Mouse (Mus musculus): ENCODE data around the gene AA467197. TPM values are rescaled to one million over a fixed set of nuclear protein-coding genes. Genes with fewer than 3 reads are reported as not detected.

Gene AA467197
- polyA plus RNA-seq, 1 experiment, result 0.32 TPM

DNA sequence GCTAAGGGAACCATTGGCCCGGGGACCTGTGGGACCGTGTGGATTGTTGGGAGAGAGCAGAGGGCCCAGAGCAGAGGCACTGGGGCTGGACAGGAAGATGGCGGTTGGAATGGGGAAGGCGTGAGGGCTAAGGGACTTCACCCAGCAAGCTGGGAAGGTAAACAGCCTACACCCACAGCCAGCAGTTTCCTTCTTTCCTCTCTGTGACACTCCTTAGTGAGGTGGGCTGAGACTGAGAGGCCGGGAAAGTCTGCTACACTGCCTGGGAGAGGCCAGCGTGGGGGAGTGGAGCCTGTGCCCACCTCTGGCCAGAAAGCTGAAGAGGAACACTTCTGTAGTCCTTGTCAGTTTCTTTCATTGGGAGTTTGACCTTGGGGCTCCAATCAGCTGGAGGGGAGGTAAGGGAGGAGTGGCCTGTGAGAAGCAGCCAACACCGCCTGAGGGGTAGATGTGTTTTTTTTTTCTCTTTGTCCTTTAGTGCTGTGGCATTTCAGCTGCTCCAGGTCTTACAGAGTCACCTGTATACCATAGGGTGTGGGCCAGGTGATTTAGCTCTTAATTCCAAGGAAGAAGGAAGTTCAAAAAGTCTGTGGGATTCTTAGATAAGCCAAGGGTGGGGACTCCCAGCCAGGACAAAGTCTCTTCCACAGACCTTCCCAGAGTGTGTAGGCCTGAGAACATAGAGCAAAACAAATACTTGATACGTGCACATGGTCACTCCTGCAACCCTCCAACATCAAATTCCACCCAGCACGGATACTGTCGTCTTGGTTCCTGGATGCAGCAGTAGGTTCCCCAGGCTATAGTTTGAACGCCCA is 21.1 kb downstream of the AA467197 start:
- no peaks in the 10 kb centered on the region for H3K4me1 ChIP-seq (ENCODE audit: control insufficient read depth, insufficient read depth, low read length)
- WGBS, result 74% methylated on average over 11 of the region's 11 CpGs
- no peak for DNase-seq
- H3K4me3 ChIP-seq (replicated peaks; ENCODE audit: extremely low read depth, low read depth, low read length), result no peak overlapping the region
- no peak for TF ChIP-seq CTCF (IDR thresholded peaks at IDR 0.05; ENCODE audit: insufficient read depth, low read length)
- no peak for TF ChIP-seq POLR2A (IDR thresholded peaks at IDR 0.05; ENCODE audit: borderline replicate concordance, extremely low read depth, low read depth, low read length)

DNA sequence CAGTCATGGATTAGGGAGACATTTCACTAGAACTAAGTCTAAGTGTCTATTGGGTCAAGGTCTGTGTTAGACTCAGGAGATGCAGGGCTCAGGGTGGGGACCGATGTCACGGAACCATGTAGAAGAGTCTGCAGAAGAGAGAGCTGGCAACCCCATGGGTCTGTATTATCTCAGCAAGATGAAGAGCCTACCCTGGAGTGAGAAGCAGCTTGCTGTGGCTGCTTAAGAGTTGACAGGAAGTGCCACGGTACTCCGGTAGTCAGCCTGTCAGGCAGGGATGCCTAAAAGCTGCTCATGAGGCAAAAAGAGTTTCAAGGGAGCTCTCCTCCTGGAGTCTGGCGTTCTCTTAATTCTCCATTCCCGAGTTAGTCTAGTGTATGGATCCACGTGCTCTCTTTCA is 23.0 kb downstream of the AA467197 start:
- Histone ChIP-seq H3K4me3 (replicated peaks; ENCODE audit: extremely low read depth, low read depth, low read length) (no peak overlapping the region), H3K4me1 (ENCODE audit: control insufficient read depth, insufficient read depth, low read length) (no peaks in the 10 kb centered on the region)
- 74% methylated on average over 7 of the region's 7 CpGs for WGBS
- no peak for DNase-seq
- no peak for TF ChIP-seq POLR2A (IDR thresholded peaks at IDR 0.05; ENCODE audit: borderline replicate concordance, extremely low read depth, low read depth, low read length)
- TF ChIP-seq CTCF (IDR thresholded peaks at IDR 0.05; ENCODE audit: insufficient read depth, low read length), result no peak

DNA sequence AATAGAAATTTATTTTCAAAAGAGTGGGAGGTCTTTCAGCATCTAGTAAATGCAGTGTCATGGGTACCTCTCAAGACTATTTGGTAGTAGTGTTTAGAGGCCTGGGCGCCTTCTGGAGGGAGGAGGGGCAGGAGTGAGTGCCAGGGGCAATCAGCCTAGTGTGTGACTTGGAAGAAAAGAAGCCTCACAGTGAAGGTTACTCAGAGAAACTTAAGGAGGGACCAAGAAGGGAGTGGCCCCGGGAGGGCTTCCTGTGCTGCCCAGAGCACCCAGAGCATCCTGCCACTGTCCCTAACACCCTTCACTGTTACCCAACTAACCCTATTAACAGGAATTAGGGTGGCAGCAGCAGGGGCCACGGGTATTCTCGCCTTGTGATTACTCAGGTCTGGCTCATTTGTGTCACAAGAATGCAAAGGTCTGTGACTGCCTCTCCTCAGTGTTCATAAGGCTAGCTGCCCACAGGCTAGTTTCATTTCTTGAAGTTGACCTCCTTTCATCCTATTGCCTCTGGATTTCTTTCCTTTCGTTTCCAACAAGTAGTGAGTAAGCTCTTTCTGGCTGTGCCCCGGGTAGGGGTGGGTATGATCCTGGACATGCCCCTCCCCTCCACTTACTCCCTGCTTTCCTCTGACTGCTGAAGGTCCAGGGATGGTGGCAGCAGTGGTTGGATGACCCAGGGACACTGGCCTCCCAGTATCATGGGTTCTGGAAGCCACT is 28.6 kb downstream of the AA467197 start:
- DNase-seq, result no peak
- 35% methylated on average over 6 of the region's 6 CpGs for WGBS
- Histone ChIP-seq H3K4me1 (ENCODE audit: control insufficient read depth, insufficient read depth, low read length) (no peaks in the 10 kb centered on the region), H3K4me3 (replicated peaks; ENCODE audit: extremely low read depth, low read depth, low read length) (no peak overlapping the region)
- TF ChIP-seq CTCF (IDR thresholded peaks at IDR 0.05; ENCODE audit: insufficient read depth, low read length) (no peak), POLR2A (IDR thresholded peaks at IDR 0.05; ENCODE audit: borderline replicate concordance, extremely low read depth, low read depth, low read length) (no peak)

DNA sequence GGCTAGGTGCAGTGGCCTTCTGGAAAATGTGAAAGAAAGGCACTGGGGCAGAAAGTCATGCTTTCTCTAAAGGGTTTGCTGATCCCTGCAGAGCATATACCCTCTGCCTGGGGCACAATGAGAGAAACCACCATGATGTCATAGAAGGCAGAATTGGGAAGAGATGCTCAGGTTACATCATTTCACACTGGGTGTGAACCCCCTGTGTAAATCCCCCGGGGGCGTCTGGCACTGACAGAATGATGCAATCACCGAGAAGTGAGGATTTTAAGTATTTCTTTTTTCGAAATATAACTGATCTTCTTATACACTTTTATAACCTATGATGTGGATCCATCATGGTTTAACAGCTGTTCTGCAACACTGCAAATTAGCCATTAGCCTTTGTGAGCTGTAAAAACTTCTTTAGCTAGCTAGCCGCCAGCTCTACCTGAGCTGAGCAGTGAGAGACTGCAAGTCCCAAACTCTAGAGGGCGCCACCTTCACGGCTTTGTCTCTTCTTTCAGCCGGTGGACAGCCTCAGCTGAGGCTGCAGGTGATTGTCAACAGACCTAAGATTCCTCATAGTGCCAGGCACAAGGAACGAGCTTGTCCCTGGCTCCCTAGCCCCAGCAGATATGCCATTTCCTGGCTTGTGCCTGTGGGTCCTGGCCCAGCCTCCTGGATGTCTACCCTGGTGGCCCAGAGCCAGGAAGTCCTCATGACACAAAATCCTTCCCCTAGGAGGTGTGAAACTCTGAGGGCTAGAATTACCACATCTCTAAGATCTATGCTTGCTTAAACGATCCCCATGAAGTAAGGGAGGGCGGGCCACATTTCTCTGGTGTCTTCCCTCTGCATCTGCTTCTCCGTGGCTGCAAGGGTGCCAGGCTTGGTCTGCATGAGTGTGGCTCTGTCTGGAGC is 29.4 kb downstream of the AA467197 start:
- DNase-seq, result peak; percentile 31
- Histone ChIP-seq H3K4me3 (replicated peaks; ENCODE audit: extremely low read depth, low read depth, low read length) (no peak overlapping the region), H3K4me1 (ENCODE audit: control insufficient read depth, insufficient read depth, low read length) (no peaks in the 10 kb centered on the region)
- TF ChIP-seq CTCF (IDR thresholded peaks at IDR 0.05; ENCODE audit: insufficient read depth, low read length) (peak; percentile 61), POLR2A (IDR thresholded peaks at IDR 0.05; ENCODE audit: borderline replicate concordance, extremely low read depth, low read depth, low read length) (no peak)
- WGBS, result 34% methylated on average over 12 of the region's 12 CpGs

DNA sequence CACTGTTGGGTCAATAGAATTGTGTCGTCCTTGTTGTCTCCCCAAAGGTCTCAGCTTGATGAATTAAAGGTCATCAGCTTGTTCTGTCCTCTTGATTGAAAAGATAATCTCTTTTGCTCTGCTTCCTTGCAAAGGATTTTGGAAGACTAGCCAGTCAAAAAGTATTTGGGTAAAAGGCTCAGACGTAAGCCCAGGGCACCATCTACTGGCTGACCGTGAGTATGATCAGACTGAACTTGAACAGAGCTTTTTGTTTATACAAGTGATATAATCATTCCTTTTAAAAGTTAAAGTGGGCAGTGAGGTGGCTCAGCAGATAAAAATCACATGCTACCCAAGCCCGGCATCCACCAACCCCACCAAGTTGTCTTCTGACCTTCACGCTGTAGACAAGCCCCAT is 31.1 kb downstream of the AA467197 start:
- WGBS, result 14% methylated on average over 5 of the region's 5 CpGs
- Histone ChIP-seq H3K4me3 (replicated peaks; ENCODE audit: extremely low read depth, low read depth, low read length) (no peak overlapping the region), H3K4me1 (ENCODE audit: control insufficient read depth, insufficient read depth, low read length) (no peaks in the 10 kb centered on the region)
- TF ChIP-seq CTCF (IDR thresholded peaks at IDR 0.05; ENCODE audit: insufficient read depth, low read length), result peak; percentile 29; the same call in 1 of the 2 replicates
- TF ChIP-seq POLR2A (IDR thresholded peaks at IDR 0.05; ENCODE audit: borderline replicate concordance, extremely low read depth, low read depth, low read length), result no peak
- no peak for DNase-seq

DNA sequence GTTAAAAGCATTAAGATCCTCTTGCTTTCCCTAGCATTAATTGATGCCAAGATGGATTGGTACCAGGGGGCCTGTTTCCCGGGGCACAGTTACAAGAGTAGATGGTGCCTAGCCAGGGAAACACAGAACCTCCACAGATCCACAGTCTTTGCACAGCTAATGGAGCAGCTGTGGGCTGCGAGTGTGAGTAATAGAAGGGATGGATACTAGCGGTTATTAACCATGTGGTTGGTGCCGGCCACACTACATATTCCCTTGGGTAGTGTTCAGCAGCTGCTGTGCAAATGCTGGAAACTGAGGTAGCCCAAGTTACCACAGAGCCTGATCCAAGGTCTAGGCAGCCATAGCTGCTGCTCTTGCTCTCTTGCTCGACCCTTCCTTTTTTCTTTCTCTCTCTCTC is 34.9 kb downstream of the AA467197 start:
- Histone ChIP-seq H3K4me3 (replicated peaks; ENCODE audit: extremely low read depth, low read depth, low read length) (no peak overlapping the region), H3K4me1 (ENCODE audit: control insufficient read depth, insufficient read depth, low read length) (no peaks in the 10 kb centered on the region)
- TF ChIP-seq POLR2A (IDR thresholded peaks at IDR 0.05; ENCODE audit: borderline replicate concordance, extremely low read depth, low read depth, low read length), result no peak
- no peak for TF ChIP-seq CTCF (IDR thresholded peaks at IDR 0.05; ENCODE audit: insufficient read depth, low read length)
- DNase-seq, result no peak
- 60% methylated on average over 5 of the region's 5 CpGs for WGBS

DNA sequence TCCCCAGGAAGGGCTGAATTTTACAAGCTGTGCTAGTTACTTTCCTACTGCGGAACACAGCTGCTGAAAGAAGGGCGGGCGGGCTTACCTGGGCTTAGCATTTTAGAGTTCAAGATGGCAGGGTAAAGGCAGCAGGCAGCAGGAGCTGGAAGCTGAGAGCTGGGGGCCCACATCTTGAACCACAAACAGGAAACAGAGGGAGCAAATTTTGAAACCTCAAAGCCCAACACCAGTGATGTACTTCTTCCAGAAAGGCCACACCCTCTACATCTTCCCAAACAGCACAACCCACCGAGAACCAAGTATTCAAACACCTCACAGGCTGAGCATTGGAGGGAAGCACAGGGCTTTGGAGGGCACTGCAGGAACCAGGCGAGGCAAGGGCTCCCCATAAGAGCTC is 36.1 kb downstream of the AA467197 start:
- 53% methylated on average over 5 of the region's 5 CpGs for WGBS
- no peak for DNase-seq
- Histone ChIP-seq H3K4me3 (replicated peaks; ENCODE audit: extremely low read depth, low read depth, low read length) (no peak overlapping the region), H3K4me1 (ENCODE audit: control insufficient read depth, insufficient read depth, low read length) (no peaks in the 10 kb centered on the region)
- TF ChIP-seq CTCF (IDR thresholded peaks at IDR 0.05; ENCODE audit: insufficient read depth, low read length) (no peak), POLR2A (IDR thresholded peaks at IDR 0.05; ENCODE audit: borderline replicate concordance, extremely low read depth, low read depth, low read length) (no peak)

DNA sequence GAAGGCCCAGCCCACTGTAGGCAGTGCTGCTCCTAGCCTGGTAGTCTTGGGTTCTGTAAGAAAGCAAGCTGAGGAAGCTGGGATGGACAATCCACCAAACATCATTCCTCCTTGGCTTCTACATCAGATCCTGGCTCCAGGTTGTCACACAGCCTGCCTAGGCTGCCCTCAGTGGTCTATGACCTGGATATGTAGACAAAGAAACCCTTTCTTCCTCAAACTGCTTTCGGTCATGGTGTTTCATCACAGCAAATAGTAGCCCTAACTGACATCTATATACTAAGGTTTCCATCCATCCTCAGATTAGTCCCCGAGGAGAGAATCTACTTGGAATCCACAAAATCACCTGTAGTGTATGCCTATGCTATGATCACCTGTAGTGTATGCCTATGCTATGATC is 38.3 kb downstream of the AA467197 start:
- DNase-seq, result no peak
- no peak overlapping the region for H3K4me3 ChIP-seq (replicated peaks; ENCODE audit: extremely low read depth, low read depth, low read length)
- WGBS, result 91% methylated on average over 2 of the region's 2 CpGs
- TF ChIP-seq POLR2A (IDR thresholded peaks at IDR 0.05; ENCODE audit: borderline replicate concordance, extremely low read depth, low read depth, low read length) (no peak), CTCF (IDR thresholded peaks at IDR 0.05; ENCODE audit: insufficient read depth, low read length) (no peak)
- no peaks in the 10 kb centered on the region for H3K4me1 ChIP-seq (ENCODE audit: control insufficient read depth, insufficient read depth, low read length)
